Mouse (Mus musculus): ENCODE measurements at regions not wholly inside any gene's neighbourhood (a gene's known extent, or its start where the extent isn't known, plus 50 kb on each side); places are given as distances from the start of the nearest gene placed in this dataset.

DNA sequence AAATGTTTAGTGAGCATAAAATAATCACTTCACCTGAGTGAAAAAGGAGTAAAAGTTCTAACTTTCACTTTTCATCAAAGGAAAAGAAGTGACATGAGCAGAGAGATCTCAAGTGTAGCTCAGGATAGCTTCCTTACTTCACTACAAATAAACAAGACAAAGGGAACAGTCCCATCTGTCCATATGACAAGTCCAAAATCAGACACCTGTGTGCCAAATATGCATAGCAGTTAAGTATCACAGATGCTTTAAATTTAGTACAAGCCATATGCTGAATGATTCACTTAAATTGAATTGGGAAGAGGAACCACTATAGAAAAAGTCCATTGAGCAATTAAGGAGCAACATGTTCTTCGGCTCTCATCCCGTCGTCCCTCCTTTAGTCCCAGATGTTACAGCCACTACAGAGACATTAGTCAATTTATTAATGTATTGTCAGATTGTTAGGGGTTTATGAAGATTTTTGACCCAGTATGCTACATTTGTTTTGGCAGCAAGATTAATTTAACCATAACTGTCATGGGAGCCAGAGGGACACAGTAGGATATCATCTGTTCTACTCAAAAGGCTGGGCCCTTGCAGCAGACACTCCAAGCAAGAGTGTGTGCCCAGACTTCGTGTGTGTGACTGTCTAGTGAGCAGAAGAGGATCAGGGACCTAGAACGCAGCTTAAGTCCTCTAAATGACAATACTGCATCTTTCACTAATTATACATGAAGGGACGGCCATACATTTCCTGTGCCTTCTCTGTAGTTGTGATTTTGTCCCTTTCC is 1914.5 kb upstream of the G6pd2 start:
- TF ChIP-seq TAL1 (IDR thresholded peaks at IDR 0.05; ENCODE audit: low read length) (no peak), EP300 (IDR thresholded peaks at IDR 0.05; ENCODE audit: low read depth in 1 of 2, low read length in 2 of 2) (no peak), GATA1 (IDR thresholded peaks at IDR 0.05; ENCODE audit: low read depth, low read length) (no peak), CTCF (IDR thresholded peaks at IDR 0.05 in 2 of 3, conservative IDR thresholded peaks at IDR 0.05 in 1 of 3; ENCODE audit: control insufficient read depth in 1 of 3, insufficient read depth in 1 of 3, low read depth in 2 of 3, low read length in 3 of 3, poor library complexity in 1 of 3, severe bottlenecking in 1 of 3) (no peak), E2F4 (IDR thresholded peaks at IDR 0.05; ENCODE audit: borderline replicate concordance, low read depth, low read length) (no peak), ZC3H11A (IDR thresholded peaks at IDR 0.05; ENCODE audit: low read depth, low read length) (no peak), POLR2A (IDR thresholded peaks at IDR 0.05; ENCODE audit: control insufficient read depth in 1 of 2, insufficient read depth in 1 of 2, low read depth in 1 of 2, low read length in 2 of 2, poor library complexity in 1 of 2) (no peak), MXI1 (IDR thresholded peaks at IDR 0.05; ENCODE audit: low read depth, low read length) (no peak), ZNF384 (IDR thresholded peaks at IDR 0.05; ENCODE audit: low read depth, low read length) (no peak), RCOR1 (IDR thresholded peaks at IDR 0.05; ENCODE audit: low read depth, low read length) (no peak), TCF12 (IDR thresholded peaks at IDR 0.05; ENCODE audit: low read depth, low read length) (no peak), HCFC1 (IDR thresholded peaks at IDR 0.05; ENCODE audit: low read depth, low read length) (no peak)

All from MEL (cell line).